Mouse (Mus musculus): ENCODE data around the gene Rngtt. TPM values are rescaled to one million over a fixed set of nuclear protein-coding genes. Genes with fewer than 3 reads are reported as not detected.

The Rngtt gene
- total and polyA plus RNA-seq, 3 experiments: 15.0 to 18.7 TPM; not detected in 1

- no peaks in the 10 kb centered on the region for H3K9me3 ChIP-seq (replicated peaks; ENCODE audit: insufficient read depth, low read length)
- no peak overlapping the region for H3K4me3 ChIP-seq (ENCODE audit: control insufficient read depth in 1 of 2, insufficient read depth in 1 of 2, low read depth in 2 of 2, low read length in 2 of 2)
- no peaks in the 10 kb centered on the region for H3K79me2 ChIP-seq (ENCODE audit: control insufficient read depth, insufficient read depth, low read length, poor library complexity)
- no peaks in the 10 kb centered on the region for H3K36me3 ChIP-seq (ENCODE audit: control insufficient read depth in 1 of 2, insufficient read depth in 2 of 2, low read length in 2 of 2)
- no peak for TF ChIP-seq MXI1 (IDR thresholded peaks at IDR 0.05; ENCODE audit: low read depth, low read length)
- 0 out of 2 replicates have a peak, but pooled peaks have one; percentile 5 for TF ChIP-seq USF1 (IDR thresholded peaks at IDR 0.05; ENCODE audit: low read depth, low read length)
- no peaks in the 10 kb centered on the region for H3K4me1 ChIP-seq (ENCODE audit: control insufficient read depth in 1 of 2, insufficient read depth in 2 of 2, low read length in 2 of 2)
- peaks cover 3 to 4% of the 10 kb centered on the region in 2 experiments; a peak in 3 of 4 replicates for H3K27me3 ChIP-seq (ENCODE audit: control insufficient read depth in 1 of 2, insufficient read depth in 2 of 2, low read length in 2 of 2)
- no peak overlapping the region for H3K27ac ChIP-seq (ENCODE audit: control insufficient read depth, low read depth, low read length)
- H3K9ac ChIP-seq (ENCODE audit: control insufficient read depth, low read depth, low read length, poor library complexity, severe bottlenecking): no peak overlapping the region
- DNase-seq (ENCODE audit: low read depth, low spot score): no peak
These were observed 45.0 kb upstream of the Rngtt start for GRCm38 (mm10) chr4:33264979-33265726.

- Histone ChIP-seq H3K36me3 (ENCODE audit: control insufficient read depth in 1 of 2, insufficient read depth in 2 of 2, low read length in 2 of 2) (no peaks in the 10 kb centered on the region), H3K9me3 (replicated peaks; ENCODE audit: insufficient read depth, low read length) (no peaks in the 10 kb centered on the region), H3K4me3 (ENCODE audit: control insufficient read depth in 1 of 2, insufficient read depth in 1 of 2, low read depth in 2 of 2, low read length in 2 of 2) (no peak overlapping the region), H3K27ac (ENCODE audit: control insufficient read depth, low read depth, low read length) (no peak overlapping the region), H3K9ac (ENCODE audit: control insufficient read depth, low read depth, low read length, poor library complexity, severe bottlenecking) (no peak overlapping the region), H3K27me3 (ENCODE audit: control insufficient read depth in 1 of 2, insufficient read depth in 2 of 2, low read length in 2 of 2) (peaks cover 0 to 3% of the 10 kb centered on the region in 2 experiments; a peak in 2 of 4 replicates), H3K4me1 (ENCODE audit: control insufficient read depth in 1 of 2, insufficient read depth in 2 of 2, low read length in 2 of 2) (no peaks in the 10 kb centered on the region), H3K79me2 (ENCODE audit: control insufficient read depth, insufficient read depth, low read length, poor library complexity) (no peaks in the 10 kb centered on the region)
- no peak for TF ChIP-seq EP300 (IDR thresholded peaks at IDR 0.05; ENCODE audit: low read depth in 1 of 2, low read length in 2 of 2)
- TF ChIP-seq ELF1 (IDR thresholded peaks at IDR 0.05; ENCODE audit: low read depth, low read length): no peak
- TF ChIP-seq USF1 (IDR thresholded peaks at IDR 0.05; ENCODE audit: low read depth, low read length): no peak
- no peak for TF ChIP-seq GABPA (IDR thresholded peaks at IDR 0.05; ENCODE audit: low read depth, low read length)
- TF ChIP-seq RCOR1 (IDR thresholded peaks at IDR 0.05; ENCODE audit: low read depth, low read length): no peak
- no peak for TF ChIP-seq CHD2 (IDR thresholded peaks at IDR 0.05; ENCODE audit: low read length)
- no peak for TF ChIP-seq SMC3 (IDR thresholded peaks at IDR 0.05; ENCODE audit: low read depth, low read length)
- TF ChIP-seq UBTF (IDR thresholded peaks at IDR 0.05; ENCODE audit: borderline replicate concordance, insufficient read depth, low read depth, low read length): no peak
- no peak for TF ChIP-seq MXI1 (IDR thresholded peaks at IDR 0.05; ENCODE audit: low read depth, low read length)
- no peak for TF ChIP-seq GATA1 (IDR thresholded peaks at IDR 0.05; ENCODE audit: low read depth, low read length)
- no peak for TF ChIP-seq TCF12 (IDR thresholded peaks at IDR 0.05; ENCODE audit: low read depth, low read length)
- no peak for TF ChIP-seq ZMIZ1 (IDR thresholded peaks at IDR 0.05; ENCODE audit: low read depth, low read length)
- TF ChIP-seq RAD21 (IDR thresholded peaks at IDR 0.05; ENCODE audit: low read depth, low read length): no peak
- TF ChIP-seq MAX (IDR thresholded peaks at IDR 0.05; ENCODE audit: low read length): no peak
- TF ChIP-seq NELFE (IDR thresholded peaks at IDR 0.05; ENCODE audit: low read depth, low read length): no peak
- DNase-seq (ENCODE audit: low read depth, low spot score): no peak
These were observed 39.5 kb upstream of the Rngtt start for GRCm38 (mm10) chr4:33270386-33271314.
